Mouse (Mus musculus) embryonic fibroblast, embryonic 13.5 days (primary cell): ENCODE results near the gene Gm49320.

Source experiments
- CTCF ChIP-seq: IDR thresholded peaks from 2 replicates; pipeline ENCODE4 v1.5.1; 2011; ENCODE audit warnings: mild to moderate bottlenecking, control low read depth, low read length, moderate library complexity, borderline replicate concordance; ENCODE audit not compliant: insufficient read depth
- POLR2A ChIP-seq: IDR thresholded peaks from 2 replicates; pipeline ENCODE4 v1.6.1; 2011; ENCODE audit warnings: low read depth, mild to moderate bottlenecking, control low read depth, low read length, moderate library complexity

GRCm38 (mm10) chr8:4265160-4265914 is 26.7 kb downstream of the Gm49320 start:
- no peak for TF ChIP-seq CTCF
- TF ChIP-seq POLR2A: no peak
